Mouse (Mus musculus) CH12.LX (cell line): ENCODE data around the gene Pi4k2b. TPM values are rescaled to one million over a fixed set of nuclear protein-coding genes. Genes with fewer than 3 reads are reported as not detected.

Experiments used
- DNase-seq: peaks from one replicate; pipeline ENCODE4 v3.0.0-alpha.2; 2013; ENCODE audit errors: extremely low read depth
- H3K27ac ChIP-seq: 2 replicates; pipeline ENCODE4 v1.5.1; 2012; ENCODE audit warnings: low read depth, mild to moderate bottlenecking, control low read depth, moderate library complexity; ENCODE audit not compliant: insufficient read depth
- H3K27me3 ChIP-seq: replicated peaks from 2 replicates; pipeline ENCODE3; 2012; ENCODE audit warnings: inconsistent platforms
- H3K36me3 ChIP-seq, 2 experiments: replicated peaks in 1 of 2; 2 replicates each; pipeline versions ENCODE3 to v1.6.1; 2012; ENCODE audit warnings: inconsistent platforms in 1 of 2, low read length in 1 of 2, mild to moderate bottlenecking in 1 of 2, mixed read lengths in 1 of 2, moderate library complexity in 1 of 2; ENCODE audit not compliant: control insufficient read depth in 1 of 2, insufficient read depth in 1 of 2
- H3K4me1 ChIP-seq, 2 experiments: 2 replicates each; pipeline ENCODE4 v1.6.1; 2012; ENCODE audit warnings: inconsistent platforms in 1 of 2, moderate library complexity in 1 of 2; ENCODE audit not compliant: insufficient read depth in 2 of 2, control insufficient read depth in 1 of 2
- H3K4me2 ChIP-seq: 2 replicates; pipeline ENCODE4 v1.6.1; 2012; ENCODE audit warnings: low read depth, mild to moderate bottlenecking, control low read depth; ENCODE audit not compliant: poor library complexity, insufficient read depth, severe bottlenecking
- H3K4me3 ChIP-seq, 3 experiments: fragments of 150-350 bp in 1 of 3; sonication (generic) in 1 of 3; replicated peaks in 1 of 3; 2 replicates each; pipeline versions ENCODE3 to v1.5.1; 2011 to 2012; ENCODE audit warnings: low read depth in 2 of 3, low read length in 2 of 3, mild to moderate bottlenecking in 2 of 3, moderate library complexity in 2 of 3, control low read depth in 1 of 3, improper control_type of control experiment in 1 of 3, inconsistent platforms in 1 of 3, mixed read lengths in 1 of 3; ENCODE audit not compliant: poor library complexity in 1 of 3
- H3K79me2 ChIP-seq: replicated peaks from 2 replicates; pipeline ENCODE4 v1.6.1; 2012; ENCODE audit warnings: mild to moderate bottlenecking, moderate library complexity; ENCODE audit not compliant: control insufficient read depth, poor library complexity, insufficient read depth, severe bottlenecking; ENCODE audit errors: extremely low read depth
- H3K9ac ChIP-seq: 2 replicates; pipeline ENCODE4 v1.6.1; 2012; ENCODE audit warnings: low read depth, mild to moderate bottlenecking, control low read depth, moderate library complexity; ENCODE audit not compliant: insufficient read depth
- H3K9me3 ChIP-seq: replicated peaks from 2 replicates; pipeline ENCODE3; 2012; ENCODE audit warnings: low read length, inconsistent platforms, mixed read lengths
- GABPA ChIP-seq: IDR thresholded peaks from 2 replicates; pipeline ENCODE4 v1.6.1; 2012; ENCODE audit warnings: low read depth, low read length, improper control_type of control experiment, inconsistent platforms; ENCODE audit not compliant: insufficient replicate concordance
- IRF4 ChIP-seq: IDR thresholded peaks from 2 replicates; pipeline ENCODE4 v1.6.1; 2014; ENCODE audit warnings: low read depth, mild to moderate bottlenecking, inconsistent platforms, low read length, improper control_type of control experiment
- JUND ChIP-seq: conservative IDR thresholded peaks from 2 replicates; pipeline ENCODE4 v1.6.1; 2011; ENCODE audit warnings: low read depth, low read length, improper control_type of control experiment
- KAT2A ChIP-seq: IDR thresholded peaks from 2 replicates; pipeline ENCODE4 v1.6.1; 2012; ENCODE audit warnings: low read length, improper control_type of control experiment, inconsistent platforms; ENCODE audit not compliant: insufficient replicate concordance
- MAFK ChIP-seq: IDR thresholded peaks from 2 replicates; pipeline ENCODE4 v1.6.1; 2011; ENCODE audit warnings: low read length, improper control_type of control experiment; ENCODE audit not compliant: insufficient replicate concordance
- NRF1 ChIP-seq: IDR thresholded peaks from 2 replicates; pipeline ENCODE4 v1.6.1; 2014; ENCODE audit warnings: low read depth, mild to moderate bottlenecking, inconsistent platforms, low read length, improper control_type of control experiment, moderate library complexity
- PAX5 ChIP-seq: IDR thresholded peaks from 2 replicates; pipeline ENCODE4 v1.6.1; 2012; ENCODE audit warnings: low read length, inconsistent platforms, mixed read lengths
- POLR2AphosphoS2 ChIP-seq: IDR thresholded peaks from 2 replicates; pipeline ENCODE4 v1.6.1; 2011; ENCODE audit warnings: low read depth, low read length, improper control_type of control experiment
- RCOR1 ChIP-seq: conservative IDR thresholded peaks from 2 replicates; pipeline ENCODE4 v1.6.1; 2012; ENCODE audit warnings: low read depth, mild to moderate bottlenecking, inconsistent platforms, low read length, improper control_type of control experiment
- ZMIZ1 ChIP-seq: IDR thresholded peaks from 2 replicates; pipeline ENCODE4 v1.6.1; 2012; ENCODE audit warnings: low read depth, mild to moderate bottlenecking, inconsistent platforms, low read length, improper control_type of control experiment
- dilution Hi-C: fragments of 300-500 bp; cut with MboI; formaldehyde crosslinking; loops from 2 replicates; pipeline ENCODE4 v1.14.3; 2020; ENCODE audit warnings: low sequenced_read_pairs; ENCODE audit not compliant: extremely low pct_unique_long_range_greater_than_20kb, extremely low pct_ligation_motif_present
- in situ Hi-C: fragments of 300-500 bp; cut with MboI; formaldehyde crosslinking; loops from 3 replicates; pipeline ENCODE4 v1.14.3; 2019; ENCODE audit warnings: low sequenced_read_pairs, low pct_ligation_motif_present, low pct_unique_long_range_greater_than_20kb, mixed read lengths
- polyA plus RNA-seq: library from polyadenylated mRNA; unstranded; fragments of >175 nt; gene quantifications from 2 replicates; pipeline ENCODE4 v1.2.1, GENCODE M21; 2012; ENCODE audit warnings: low read depth; ENCODE audit not compliant: insufficient read length
- total RNA-seq, 2 experiments: library from RNA; depleted of rRNA; stranded (reverse); fragments of 300-350 nt in 1 of 2; fragments of >200 nt in 1 of 2; gene quantifications; 2 replicates each; pipeline ENCODE4 v1.2.3; 2012 to 2014

The Pi4k2b gene
- total and polyA plus RNA-seq, 3 experiments: 10.8 to 27.1 (median 17.0) TPM

- Histone ChIP-seq H3K27me3 (no peaks in the 10 kb centered on the region), H3K9ac (no peak overlapping the region), H3K4me3 (no peak overlapping the region), H3K79me2 (no peaks in the 10 kb centered on the region), H3K36me3 (peaks cover 50 to 82% of the 10 kb centered on the region in 2 experiments), H3K27ac (no peak overlapping the region), H3K9me3 (no peaks in the 10 kb centered on the region), H3K4me2 (no peak overlapping the region), H3K4me1 (no peaks in the 10 kb centered on the region)
- DNase-seq: no peak
- in situ Hi-C loops: loop anchor here (25.0 kb wide), 1 partner anchor 295 kb away; no protein-coding TSS in a partner anchor
- dilution Hi-C loops: no loop called here
- TF ChIP-seq NRF1 (no peak), MAFK (no peak)
- TF ChIP-seq, all 38 proteins: peak for 0
These were observed 65.7 kb downstream of the Pi4k2b start for GRCm38 (mm10) chr5:52807030-52807429.

GRCm38 (mm10) chr5:52810446-52810845 lies 69.1 kb downstream of the Pi4k2b start:
- in situ Hi-C loops (loop anchor here (25.0 kb wide), 1 partner anchor 298 kb away; no protein-coding TSS in a partner anchor), dilution Hi-C loops (no loop called here)
- Histone ChIP-seq H3K4me3 (no peak overlapping the region), H3K4me2 (no peak overlapping the region), H3K9me3 (no peaks in the 10 kb centered on the region), H3K79me2 (no peaks in the 10 kb centered on the region), H3K27me3 (no peaks in the 10 kb centered on the region), H3K9ac (no peak overlapping the region), H3K36me3 (peaks cover 51 to 86% of the 10 kb centered on the region in 2 experiments), H3K4me1 (no peaks in the 10 kb centered on the region), H3K27ac (no peak overlapping the region)
- TF ChIP-seq IRF4 (no peak), JUND (no peak), RCOR1 (no peak), PAX5 (no peak)
- DNase-seq: no peak

DNA sequence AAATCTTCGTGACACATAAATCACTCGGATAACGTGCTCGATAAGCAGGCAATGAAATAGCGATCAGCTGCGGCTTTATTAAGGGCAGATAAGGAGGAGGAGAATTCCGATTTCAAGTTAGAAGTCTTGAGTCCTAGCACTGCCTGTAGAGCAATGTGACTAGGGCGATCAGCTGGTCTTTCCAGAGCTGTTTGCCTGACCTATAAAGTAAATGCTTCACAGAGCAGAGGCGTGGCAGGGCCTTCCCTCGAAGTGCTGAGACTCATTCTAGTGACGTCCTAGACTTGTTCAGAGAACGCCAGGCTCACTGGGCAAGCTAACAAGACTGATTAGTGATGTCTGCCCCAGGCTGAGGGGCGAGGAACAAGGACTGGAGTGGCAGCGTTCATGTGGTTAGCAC lies 69.7 kb downstream of the Pi4k2b start:
- H3K79me2 ChIP-seq: no peaks in the 10 kb centered on the region
- DNase-seq: no peak
- no peak overlapping the region for H3K27ac ChIP-seq
- H3K9ac ChIP-seq: no peak overlapping the region
- TF ChIP-seq GABPA: no peak
- TF ChIP-seq POLR2AphosphoS2: no peak
- TF ChIP-seq KAT2A: no peak
- TF ChIP-seq NRF1: no peak
- no peak for TF ChIP-seq ZMIZ1
- no peaks in the 10 kb centered on the region for H3K27me3 ChIP-seq
- H3K4me2 ChIP-seq: no peak overlapping the region
- in situ Hi-C loops: loop anchor here (25.0 kb wide), 1 partner anchor 299 kb away; no protein-coding TSS in a partner anchor
- no peaks in the 10 kb centered on the region for H3K4me1 ChIP-seq
- H3K36me3 ChIP-seq: peaks cover 50 to 86% of the 10 kb centered on the region in 2 experiments
- H3K4me3 ChIP-seq: no peak overlapping the region
- H3K9me3 ChIP-seq: no peaks in the 10 kb centered on the region
- dilution Hi-C loops: no loop called here
